Mouse (Mus musculus) cerebellum, adult 9-11 months (tissue): ENCODE measurements around the gene Fer1l4.

Experiments
- DNase-seq: peaks from one replicate; pipeline ENCODE4 v3.0.0; 2022

Fer1l4 gene

DNA sequence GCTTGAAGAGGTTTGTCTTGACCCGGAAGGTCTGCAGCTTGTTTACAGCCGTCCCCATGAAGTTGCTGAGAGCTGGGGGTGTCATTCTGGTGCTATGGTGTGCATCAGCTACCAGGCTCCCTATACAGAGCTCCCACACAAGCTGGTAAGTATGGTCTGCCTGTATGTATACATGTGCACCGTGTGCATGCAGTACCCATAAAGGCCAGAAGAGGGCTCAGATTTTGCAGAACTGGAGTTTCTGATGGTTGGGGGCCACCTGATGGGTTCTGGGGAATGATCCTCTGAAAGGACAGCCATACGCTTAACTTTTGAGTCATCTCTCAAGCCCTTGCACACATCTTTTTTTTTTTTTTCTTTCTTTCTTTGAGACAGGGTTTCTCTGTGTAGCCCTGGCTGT is 47.4 kb downstream of the Fer1l4 start:
- no peak for DNase-seq

DNA sequence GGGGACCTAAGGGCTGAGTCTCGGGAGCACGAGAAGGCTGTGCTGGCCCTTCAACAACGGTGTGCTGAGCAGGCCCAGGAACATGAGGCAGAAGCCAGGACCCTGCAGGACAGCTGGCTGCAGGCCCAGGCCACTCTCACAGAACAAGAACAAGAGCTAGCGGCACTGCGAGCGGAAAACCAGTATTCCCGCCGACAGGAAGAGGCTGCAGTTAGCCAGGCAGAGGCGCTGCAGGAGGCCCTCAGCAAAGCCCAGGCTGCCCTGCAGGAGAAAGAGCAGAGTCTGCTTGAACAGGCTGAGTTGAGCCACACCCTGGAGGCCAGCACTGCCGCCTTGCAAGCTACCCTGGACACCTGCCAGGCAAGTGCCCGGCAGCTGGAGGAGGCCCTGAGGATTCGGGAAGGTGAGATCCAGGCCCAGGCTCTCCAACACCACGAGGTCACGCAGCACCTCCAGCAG is 60.9 kb downstream of the Fer1l4 start:
- DNase-seq, result peak; percentile 98

DNA sequence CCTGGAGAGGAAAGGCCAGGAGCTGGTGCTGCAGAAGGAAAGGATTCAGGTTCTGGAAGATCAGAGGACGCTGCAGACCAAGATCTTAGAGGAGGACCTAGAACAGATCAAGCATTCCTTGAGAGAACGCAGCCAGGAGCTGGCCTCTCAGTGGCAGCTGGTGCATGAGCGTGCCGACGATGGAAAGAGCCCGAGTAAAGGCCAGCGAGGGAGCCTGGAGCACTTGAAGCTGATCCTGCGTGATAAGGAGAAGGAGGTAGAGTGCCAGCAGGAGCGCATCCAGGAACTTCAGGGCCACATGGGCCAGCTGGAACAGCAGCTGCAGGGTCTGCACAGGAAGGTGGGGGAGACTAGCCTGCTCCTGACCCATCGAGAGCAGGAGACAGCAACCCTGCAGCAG is 61.6 kb downstream of the Fer1l4 start:
- peak; percentile 63 for DNase-seq

DNA sequence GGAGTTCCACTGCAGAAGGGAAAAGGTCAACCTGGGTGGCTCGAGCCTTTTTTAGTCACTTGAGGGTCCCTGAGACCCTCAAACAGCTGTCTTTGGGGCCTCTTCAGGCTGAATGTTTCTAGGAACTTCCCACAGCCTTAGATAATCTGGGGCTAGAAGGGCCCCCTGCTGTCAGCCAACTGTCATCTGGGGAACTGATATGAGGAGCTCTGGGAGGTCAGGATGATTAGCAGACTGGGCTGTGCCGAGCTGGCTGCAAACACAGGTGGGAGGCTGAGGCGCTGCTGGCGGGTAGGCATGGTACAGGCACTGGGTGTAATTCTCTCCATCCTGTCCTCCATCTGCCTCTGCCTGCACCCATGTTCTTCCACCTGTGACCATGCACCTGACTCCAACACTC is 63.7 kb downstream of the Fer1l4 start:
- peak; percentile 84 for DNase-seq

DNA sequence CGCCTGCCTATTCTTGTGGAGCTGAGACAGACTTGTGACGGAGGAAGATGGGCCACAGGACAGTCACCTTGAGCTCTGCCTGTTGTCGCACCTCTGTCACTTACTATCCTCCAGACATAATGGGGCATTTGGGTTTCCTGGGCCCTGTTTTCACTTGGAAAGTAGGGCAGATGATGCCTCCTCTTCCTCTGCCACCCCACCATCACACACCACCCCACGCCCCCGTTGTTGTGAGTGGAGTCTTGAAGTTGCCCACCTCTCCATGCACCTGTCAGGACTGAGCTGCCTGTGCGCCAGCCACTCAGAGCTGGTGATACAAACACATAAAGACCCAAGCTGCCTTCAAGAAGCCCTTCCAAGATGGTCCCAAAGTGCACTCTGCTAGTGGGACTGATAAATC is 65.6 kb downstream of the Fer1l4 start:
- no peak for DNase-seq

DNA sequence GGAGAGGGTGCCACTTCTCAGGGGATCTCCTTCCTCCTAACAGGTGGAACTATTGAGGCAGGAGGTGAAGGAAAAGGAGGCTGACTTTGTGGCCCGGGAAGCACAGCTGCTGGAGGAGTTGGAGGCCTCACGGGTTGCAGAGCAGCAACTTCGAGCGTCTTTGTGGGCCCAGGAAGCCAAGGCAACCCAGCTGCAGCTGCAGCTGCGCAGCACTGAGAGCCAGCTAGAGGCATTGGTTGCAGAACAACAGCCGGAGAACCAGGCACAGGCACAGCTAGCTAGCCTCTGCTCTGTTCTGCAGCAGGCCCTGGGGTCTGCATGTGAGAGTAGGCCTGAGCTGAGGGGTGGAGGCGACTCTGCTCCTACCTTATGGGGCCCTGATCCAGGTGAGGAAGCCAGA is 67.0 kb downstream of the Fer1l4 start:
- DNase-seq, result no peak

DNA sequence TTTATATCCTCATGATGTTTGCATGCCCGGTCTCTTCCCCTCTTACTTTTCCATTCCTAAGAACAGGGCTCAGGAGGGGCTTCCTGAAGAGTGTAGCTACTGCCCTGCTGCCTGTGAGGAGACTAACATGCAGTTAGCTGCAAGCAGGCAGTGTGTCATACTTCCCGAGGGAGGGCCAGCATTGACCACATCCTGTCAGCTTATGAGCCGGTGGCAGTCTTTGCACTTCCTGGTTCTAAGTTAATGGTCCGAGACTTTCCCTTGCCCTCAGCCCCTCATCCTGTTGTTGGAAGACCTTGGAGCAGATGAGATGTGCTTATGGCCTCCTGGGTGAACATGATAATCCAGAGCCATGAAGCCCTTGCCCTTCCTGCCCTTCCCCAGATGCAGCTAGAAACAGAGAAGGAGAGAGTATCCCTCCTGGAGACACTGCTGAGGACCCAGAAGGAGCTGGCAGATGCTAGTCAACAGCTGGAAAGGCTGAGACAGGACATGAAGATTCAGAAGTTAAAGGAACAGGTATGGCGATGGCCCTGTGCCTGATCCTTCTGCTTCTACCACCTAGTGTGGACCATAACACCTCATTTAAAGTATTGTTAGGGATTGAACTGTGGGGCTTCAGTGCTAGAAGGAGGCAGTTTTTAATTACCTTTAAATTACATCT is 73.3 kb downstream of the Fer1l4 start:
- no peak for DNase-seq

DNA sequence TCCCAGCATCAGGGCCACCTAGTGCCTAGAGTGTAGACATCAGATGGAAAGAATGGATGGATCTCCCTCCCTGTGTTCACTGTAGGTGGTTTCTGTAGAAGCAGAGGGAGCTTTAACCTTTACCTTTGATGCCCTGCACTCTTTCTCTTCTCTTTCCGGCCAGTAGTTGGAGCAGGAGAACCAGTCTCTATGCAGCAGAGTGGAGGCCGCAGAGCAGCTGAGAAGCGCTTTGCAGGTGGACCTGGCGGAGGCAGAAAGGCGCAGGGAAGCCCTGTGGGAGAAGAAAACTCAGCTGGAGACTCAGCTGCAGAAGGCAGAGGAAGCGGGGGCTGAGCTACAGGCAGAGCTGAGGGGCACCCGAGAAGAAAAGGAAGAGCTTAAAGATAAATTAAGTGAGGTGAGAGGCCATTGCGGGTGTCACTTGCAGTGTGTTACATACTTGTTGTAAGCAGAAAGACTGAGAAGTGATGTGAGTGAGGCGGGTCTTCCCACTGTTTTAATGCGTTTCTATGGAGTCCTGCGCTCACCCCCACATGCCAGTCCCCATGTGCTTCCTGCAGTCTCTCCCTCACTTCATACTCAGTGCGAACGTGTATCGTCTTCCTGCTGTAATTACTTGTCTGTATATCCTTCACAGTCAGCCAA is 78.5 kb downstream of the Fer1l4 start:
- no peak for DNase-seq

DNA sequence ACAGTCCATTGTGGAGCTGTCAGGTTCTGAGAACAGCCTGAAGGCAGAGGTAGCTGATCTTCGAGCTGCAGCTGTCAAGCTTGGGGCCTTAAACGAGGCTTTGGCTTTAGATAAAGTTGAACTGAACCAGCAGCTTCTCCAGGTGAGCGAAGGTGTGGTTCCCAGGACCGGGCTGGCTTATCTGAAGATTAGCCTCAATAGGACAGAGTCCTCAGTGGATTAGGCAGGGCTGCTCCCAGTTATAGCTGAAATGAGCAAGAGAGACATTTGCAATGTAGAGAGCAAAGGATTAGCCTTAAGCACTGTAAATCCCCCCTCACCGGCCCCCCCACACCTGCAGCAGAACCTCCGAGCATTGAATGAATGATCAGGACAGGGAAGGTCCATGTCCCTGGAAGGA is 79.4 kb downstream of the Fer1l4 start:
- DNase-seq, result no peak
